Mouse (Mus musculus) liver, embryonic 14.5 days (tissue): ENCODE measurements at regions not wholly inside any gene's neighbourhood (a gene's known extent, or its start where the extent isn't known, plus 50 kb on each side); places are given as distances from the start of the nearest gene placed in this dataset.

Source experiments
- CTCF ChIP-seq: IDR thresholded peaks from 2 replicates; pipeline ENCODE4 v1.5.1; 2016; ENCODE audit warnings: antibody characterized with exemption, low read depth, control low read depth
- EP300 ChIP-seq: IDR thresholded peaks from 2 replicates; pipeline ENCODE4 v1.6.1; 2016; ENCODE audit warnings: antibody characterized with exemption, low read depth

DNA sequence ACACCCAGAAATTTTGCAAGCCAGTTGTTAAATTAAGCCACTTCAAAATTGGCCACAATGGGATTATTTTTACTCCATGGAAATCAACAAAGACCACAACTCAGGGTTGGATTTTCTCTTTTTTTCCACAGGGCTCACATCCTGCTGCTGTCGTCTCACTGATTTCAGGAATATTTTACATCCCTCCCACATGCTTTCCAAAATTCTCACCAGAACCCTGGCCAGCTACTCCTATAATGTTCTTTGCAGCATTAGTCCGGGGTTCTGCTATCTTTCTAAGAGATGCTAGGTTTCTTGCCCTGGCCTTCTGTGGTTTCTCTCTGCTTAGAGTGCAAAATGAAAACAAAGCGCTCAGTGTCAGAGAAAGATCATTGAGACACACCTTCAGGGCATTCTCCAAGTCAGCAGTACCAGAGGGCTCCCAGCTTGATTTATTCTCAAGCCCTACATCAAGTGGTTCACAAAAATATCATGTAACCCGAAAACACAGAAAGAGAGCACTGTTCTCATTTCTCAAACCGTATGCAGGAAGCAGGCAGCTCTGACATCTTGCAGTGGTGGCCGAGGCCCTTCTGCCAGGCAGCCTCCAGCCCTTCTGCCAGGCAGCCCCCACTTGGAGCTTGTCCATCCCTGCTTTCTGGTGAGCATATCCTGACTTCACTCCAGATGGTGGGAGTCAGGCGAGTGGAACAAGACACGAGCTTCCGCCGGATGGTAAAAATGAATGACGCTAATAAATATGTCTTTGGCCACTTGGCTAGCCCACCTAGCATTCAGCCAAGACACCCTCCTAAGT, 158.1 kb upstream of the Cdyl start:
- TF ChIP-seq CTCF (no peak), EP300 (no peak)
